Mouse (Mus musculus) embryo, embryonic 11.5 days (tissue): ENCODE results near the gene Gm42715.
A peak's percentile ranks its signal among the peaks of the same experiment; 100 is the strongest.

Experiments used
- DNase-seq: peaks from one replicate; pipeline ENCODE4 v3.0.0-alpha.2; 2012; ENCODE audit warnings: low read depth, low spot score

Gm42715 gene

DNA sequence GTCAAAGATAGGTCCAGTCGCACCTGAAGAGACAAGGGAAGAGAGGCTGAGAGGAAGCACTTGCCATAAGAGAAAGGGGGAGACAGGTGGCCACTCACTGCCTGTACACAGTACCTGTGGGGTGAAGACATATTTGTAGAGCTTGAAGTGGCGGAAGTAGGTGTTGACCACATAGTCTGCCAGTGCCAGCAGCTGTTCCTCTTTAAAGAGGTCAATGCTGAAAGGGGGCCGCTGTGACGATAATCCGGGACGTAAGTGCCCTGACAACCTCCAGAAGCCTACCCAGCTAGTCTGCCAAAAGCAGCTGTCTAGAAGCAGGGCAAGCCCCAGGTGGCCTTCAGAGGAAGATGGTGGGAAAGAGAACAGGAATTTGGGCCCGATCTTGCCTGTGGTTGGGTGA lies 65.6 kb downstream of the Gm42715 start:
- DNase-seq = no peak

DNA sequence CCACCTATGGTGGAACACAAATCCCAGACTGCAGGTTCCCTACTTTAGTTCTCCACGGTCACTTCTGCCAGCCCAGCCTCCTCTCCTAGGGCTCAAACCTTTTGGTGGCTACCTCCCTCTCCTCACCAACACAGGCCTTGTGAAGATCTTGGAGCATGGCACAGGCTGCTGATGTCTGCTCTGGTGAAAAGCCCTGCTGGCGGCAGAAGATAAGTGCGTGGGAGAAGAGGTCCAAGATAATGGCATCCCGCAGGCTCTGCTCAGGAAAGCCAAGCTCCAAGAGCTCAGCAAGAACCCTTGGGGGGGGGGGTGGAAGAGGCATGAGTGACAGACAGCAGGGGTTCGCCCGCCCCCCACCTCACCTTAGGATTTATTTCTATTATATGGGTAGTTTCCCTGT lies 66.8 kb downstream of the Gm42715 start:
- DNase-seq = no peak

DNA sequence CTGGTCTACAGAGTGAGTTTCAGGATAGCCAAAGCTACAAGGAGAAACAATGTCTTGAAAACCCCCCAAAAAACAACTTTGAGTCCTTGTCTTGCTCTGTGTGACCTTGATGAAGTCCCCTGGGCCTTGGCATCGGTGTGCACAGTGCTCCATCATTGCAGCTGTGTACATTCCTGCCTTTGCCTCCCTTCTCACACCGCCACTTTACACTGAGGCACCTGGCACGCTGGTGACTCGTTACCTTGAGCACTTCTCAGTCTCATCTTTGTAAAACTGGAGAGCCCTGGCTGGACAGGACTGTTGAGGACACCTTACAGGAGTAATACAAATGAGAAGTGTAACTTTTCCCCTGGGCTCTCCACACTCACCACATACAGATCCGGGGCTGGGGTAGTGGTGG lies 67.8 kb downstream of the Gm42715 start:
- DNase-seq = no peak

DNA sequence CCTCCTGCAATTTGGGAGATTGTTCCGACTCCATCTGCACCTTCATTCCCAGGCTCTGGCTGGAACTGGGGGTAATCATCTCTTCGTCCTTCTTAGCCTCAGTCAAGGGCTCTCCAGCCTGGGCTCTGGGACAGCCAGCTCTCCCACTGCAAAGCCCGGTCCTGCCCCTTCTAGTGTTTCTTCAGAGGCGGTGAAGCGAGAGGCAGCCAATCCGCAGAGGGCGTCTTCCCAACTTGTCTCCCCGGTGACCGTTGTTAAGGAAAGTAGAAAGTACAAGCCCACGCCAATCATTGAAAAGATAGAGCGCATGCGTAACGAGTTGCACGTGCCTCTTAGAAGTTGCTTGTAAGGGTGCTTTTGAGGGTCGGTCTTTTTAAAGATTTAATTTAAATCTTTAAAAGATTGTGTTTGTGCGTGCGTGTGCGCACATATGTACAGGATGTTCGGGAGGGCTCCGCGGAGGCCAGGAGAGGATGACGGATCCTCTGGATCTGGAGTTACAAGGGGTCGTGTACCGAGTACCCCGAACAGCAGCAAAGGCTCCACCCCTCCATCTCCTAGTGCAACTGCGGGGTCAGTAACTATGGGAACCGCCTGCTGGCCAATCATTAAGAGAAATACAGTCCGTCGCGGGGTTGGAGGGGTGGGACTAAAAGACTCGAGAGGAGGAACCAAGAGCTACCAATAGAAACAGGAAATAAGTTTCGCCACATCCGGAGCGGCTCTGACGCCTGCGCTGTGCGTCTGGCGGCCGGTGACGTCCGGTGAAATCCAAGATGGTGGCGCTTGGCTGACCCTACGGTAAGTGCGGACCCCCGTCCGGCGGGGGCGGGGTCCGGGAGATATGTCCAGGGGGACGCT lies 68.9 kb downstream of the Gm42715 start, which contains the start of the genes Ccdc189 and Rnf40:
Gene Ccdc189, minus strand, starts transcription at position 585 of the 861 bp plus-strand sequence.
Gene Rnf40, plus strand, starts transcription at position 757 of the 861 bp plus-strand sequence.
- DNase-seq = peak; percentile 94

DNA sequence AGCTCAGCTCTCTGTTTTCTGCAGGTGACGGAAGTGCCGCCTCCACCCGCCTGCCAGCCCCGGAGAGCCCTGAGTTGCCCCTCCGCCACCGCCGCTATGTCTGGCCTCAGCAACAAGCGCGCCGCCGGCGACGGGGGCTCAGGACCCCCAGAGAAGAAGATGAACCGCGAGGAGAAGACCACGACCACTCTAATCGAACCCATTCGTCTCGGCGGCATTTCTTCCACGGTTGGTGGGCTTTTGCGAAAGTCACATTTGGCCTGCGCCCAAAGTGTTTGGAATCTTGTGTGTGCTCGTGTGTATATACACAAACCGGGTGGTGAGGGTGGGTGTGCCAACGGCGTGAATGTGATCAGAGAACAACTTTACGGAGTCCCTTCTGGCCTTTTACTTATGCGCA lies 69.5 kb downstream of the Gm42715 start:
- no peak for DNase-seq

DNA sequence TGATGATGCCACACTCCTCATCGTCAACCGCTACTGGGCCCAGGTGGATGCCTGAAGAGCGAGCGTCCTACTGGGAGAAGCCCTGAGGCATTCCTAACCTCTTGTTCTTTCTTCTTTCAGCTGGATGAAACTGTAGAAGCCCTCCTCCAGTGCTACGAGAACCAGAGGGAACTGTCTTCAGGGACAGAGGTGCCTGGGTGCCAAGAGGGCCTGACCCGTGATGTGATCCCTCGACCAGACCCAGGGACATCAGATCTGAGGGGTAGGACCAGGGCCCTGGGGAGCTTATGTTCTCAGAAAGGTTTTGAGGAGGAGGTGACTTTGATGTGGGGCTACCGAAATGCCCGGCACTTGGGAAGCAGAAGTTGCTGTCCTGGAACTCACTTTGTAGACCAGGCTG lies 70.3 kb downstream of the Gm42715 start:
- no peak for DNase-seq

DNA sequence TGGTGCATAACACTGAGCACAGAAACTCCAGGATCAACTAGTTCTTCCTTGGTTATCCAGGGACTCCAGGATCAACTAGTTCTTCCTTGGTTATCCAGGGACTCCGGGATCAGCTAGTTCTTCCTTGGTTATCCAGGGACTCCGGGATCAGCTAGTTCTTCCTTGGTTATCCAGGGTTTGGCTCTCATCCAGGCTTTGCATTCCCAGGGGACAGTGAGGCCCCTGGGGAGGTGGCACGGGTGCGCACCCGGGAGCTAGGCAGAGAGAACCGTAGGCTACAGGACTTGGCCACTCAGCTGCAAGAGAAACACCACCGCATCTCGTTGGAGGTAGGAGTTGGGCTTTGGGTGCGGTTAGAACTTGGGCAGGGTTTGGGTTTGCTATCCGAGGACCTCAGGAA lies 71.7 kb downstream of the Gm42715 start:
- DNase-seq = no peak

DNA sequence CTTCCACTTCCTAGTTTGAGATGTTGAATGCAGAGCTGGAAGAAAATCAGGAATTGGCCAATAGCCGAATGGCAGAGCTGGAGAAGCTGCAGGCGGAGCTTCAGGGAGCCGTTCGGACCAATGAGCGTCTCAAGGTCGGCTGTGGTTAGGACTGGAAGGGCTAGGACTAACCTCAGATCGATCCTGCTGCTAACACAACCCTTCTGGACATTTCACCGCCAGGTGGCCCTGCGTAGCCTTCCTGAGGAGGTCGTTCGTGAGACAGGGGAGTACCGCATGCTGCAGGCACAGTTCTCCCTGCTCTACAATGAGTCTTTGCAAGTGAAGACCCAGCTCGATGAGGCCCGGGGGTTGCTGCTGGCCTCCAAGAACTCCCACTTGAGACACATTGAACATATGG lies 73.2 kb downstream of the Gm42715 start:
- no peak for DNase-seq

DNA sequence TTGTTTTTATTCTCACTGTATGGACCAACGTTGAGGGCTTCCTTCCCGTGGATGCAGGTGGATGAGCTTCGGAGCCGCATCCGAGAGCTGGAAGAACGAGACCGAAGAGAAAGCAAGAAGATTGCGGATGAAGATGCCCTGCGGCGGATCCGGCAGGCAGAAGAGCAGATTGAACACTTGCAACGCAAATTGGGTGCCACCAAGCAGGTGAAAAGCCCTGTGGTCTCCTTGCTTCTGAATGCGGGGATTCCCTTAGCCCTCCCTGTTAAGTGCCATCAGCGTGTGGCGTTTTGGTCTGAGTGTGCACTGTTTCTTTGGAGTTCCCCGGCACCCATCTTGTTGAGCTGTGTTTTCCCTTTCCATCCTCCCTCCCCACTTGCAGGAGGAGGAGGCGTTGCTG lies 77.4 kb downstream of the Gm42715 start:
- no peak for DNase-seq

DNA sequence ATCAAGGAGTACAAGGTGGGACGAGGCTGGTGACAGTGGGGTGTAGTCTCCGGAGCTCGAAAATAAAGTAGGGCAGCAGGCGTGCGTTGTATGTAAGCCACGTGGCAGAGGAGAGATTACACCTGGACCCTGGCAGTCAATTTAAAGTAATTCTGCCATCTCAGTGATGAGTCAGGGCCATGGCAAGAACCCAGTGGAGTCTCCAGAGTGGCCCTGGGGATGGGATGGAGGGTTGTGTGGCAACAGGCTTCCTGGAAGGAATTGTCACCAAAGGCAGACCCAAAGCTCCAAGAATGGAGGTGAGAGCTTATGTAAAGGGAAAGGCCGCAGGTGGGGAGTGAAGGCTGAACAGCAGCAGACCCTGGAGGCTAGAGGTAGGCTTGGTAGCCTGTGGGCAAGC lies 81.2 kb downstream of the Gm42715 start:
- DNase-seq = no peak

DNA sequence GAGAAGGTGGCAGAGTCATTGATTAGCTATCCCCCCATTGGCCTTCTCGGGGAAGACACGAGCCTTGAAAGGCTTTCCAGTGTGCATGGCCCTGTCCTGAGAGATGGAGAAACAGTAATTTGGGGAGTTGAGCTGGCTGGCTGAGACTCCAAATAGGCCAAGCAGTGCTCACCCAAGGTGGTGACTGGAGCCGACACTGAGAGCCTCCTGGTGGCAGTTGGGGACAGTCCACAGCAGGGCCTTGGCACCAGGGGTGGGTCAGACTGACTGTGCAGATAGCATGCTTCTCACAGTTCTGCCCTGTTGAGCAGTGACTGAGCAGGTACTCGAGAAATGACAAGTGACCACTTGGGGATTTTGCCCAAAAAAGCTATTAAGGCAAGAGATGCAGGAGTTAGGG lies 82.4 kb downstream of the Gm42715 start:
- no peak for DNase-seq

DNA sequence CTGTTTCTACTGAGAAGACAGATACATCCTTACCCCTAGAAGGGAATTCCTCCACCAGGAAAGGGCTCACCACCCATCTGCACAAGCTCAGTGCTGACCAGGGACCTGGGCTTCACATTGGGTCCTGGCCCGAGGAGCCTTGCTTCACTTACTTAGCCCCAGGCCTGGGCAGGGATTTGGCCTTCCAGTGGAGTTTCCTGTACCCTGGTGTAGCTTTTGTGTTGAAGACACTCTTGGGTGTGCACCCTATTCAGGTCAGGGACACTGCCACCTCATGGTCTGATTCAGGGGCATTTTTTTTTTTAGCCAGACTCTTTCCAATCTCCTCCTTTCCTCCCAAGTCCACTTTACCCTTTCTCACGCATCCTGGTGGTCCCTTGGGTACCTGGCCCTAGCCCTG lies 83.5 kb downstream of the Gm42715 start:
- DNase-seq = no peak

DNA sequence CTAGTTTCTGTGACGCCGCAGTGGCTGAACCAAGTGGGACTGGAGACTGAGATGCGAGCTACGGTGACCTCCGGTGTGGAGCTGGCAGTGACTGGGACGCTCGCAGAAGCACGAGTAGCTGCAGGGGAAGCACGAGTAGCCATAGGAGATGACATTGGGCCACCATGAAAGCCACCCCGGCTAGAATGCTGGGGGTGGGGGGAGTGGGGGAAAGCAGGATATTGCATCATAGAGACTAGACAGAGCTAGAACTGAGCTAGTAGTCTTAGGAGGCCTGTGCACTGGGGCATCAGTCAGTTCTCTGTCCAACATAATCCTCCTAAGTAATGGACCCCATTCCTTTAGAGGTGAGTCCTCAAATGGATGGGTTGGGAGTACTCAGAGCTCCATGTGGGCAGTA lies 84.9 kb downstream of the Gm42715 start:
- DNase-seq = no peak

DNA sequence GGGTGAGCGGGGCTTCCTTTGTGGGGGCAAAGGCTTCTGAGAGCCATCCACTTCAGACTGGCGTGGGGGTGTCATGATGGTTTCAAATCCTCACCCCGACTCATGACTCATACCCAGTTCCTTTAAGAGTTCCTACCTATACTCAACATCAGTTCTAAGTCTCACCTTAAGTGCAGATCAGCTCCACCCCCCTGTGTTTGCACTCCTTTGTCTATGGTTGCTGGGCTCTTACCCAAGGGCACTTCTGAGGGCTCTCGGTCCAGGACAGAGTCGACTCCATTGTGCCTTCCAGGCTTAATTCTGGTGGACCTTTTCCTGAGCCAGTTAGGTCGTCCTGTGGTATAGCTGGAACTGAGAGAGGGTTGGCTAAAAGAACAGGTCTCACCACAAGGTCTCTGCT lies 87.8 kb downstream of the Gm42715 start:
- DNase-seq = no peak

DNA sequence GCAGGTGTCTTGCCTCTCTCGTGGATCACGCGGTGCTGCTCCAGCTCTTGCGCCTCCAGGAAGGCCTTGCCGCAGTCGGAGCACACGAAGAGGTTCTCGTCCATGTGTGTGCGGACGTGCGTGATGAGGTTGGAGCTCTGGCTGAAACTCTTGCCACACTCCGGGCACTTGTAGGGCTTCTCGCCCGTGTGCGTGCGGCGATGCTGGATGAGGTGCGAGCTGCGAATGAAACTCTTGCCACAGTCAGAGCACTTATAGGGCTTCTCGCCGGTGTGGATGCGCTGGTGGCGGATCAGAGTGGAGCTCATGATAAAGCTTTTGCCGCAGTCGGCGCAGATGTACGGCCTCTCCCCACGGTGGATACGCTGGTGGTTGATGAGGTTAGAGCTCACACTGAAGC lies 91.6 kb downstream of the Gm42715 start:
- no peak for DNase-seq

DNA sequence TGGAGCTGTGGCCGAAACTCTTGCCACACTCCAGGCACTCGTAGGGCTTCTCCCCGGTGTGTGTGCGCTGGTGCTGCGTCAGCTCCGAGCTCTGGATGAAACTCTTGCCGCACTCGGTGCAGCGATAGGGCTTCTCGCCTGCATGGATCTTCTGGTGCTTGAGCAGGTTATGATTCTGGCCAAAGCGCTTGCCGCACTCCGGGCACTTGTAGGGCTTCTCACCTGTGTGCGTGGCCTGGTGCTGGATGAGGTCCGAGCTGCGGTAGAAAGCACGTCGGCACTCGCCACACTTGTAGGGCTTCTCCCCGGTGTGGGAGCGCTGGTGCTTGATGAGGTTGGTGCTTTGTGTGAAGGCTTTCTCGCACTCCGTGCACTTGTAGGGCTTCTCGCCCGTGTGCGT lies 92.2 kb downstream of the Gm42715 start:
- DNase-seq = no peak

DNA sequence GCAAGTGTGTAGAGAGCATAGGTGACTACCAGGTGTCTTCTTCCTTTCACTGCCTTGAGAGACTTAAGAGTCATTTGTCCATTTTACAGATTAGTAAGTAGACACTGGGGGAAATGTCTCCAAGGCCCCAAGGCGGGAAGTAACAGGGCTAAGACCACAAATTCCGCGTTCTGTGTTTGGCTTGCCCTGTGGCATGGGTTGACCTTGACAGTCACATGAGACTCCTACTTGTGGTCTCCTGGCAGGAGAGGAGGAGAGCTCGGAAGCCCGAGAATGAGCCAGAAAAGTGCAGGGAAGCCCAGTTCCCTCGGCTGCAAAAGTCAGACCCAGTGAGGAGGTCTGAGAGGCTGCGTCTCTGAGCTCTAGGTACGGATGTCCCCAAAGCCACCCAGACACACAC lies 94.1 kb downstream of the Gm42715 start:
- DNase-seq = no peak

DNA sequence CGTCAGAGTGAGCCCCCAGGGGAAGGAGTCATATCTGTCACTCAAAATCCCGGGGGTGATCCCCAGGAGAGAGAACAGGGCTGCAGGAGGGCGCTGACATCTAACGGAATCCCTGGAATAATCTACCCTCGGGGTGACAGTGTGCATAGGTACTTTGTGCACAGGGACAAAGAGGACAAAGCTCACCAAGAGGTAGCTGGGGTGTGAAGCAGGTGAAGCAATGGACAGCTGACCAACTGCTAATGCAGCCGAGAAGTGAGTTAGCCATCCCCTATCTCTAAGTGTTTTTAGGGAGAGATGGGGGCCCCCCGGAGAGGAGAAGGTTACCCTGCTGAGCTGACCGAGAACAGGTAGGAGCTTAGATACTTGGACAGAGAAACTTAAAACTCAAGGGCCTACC lies 94.7 kb downstream of the Gm42715 start:
- DNase-seq = no peak

DNA sequence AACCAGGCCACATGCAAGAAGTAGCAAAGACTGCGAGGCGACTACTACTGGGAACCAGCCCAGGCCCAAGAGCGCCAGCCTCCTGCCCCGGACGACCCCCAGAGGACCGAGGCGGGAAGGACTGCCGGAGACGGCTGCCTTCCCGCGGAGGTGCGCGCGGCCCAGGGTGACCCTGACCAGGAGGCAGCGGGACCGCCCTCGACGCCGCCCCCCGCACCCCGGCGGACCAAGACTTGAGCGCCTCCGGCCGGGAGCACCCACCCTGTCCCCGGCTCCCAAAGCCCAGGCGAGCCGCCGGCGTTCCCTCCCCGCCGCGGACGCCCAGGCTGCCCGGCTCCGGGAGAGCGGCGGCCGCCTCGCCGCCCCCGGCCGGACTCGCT lies 95.1 kb downstream of the Gm42715 start:
- DNase-seq = peak; percentile 30

DNA sequence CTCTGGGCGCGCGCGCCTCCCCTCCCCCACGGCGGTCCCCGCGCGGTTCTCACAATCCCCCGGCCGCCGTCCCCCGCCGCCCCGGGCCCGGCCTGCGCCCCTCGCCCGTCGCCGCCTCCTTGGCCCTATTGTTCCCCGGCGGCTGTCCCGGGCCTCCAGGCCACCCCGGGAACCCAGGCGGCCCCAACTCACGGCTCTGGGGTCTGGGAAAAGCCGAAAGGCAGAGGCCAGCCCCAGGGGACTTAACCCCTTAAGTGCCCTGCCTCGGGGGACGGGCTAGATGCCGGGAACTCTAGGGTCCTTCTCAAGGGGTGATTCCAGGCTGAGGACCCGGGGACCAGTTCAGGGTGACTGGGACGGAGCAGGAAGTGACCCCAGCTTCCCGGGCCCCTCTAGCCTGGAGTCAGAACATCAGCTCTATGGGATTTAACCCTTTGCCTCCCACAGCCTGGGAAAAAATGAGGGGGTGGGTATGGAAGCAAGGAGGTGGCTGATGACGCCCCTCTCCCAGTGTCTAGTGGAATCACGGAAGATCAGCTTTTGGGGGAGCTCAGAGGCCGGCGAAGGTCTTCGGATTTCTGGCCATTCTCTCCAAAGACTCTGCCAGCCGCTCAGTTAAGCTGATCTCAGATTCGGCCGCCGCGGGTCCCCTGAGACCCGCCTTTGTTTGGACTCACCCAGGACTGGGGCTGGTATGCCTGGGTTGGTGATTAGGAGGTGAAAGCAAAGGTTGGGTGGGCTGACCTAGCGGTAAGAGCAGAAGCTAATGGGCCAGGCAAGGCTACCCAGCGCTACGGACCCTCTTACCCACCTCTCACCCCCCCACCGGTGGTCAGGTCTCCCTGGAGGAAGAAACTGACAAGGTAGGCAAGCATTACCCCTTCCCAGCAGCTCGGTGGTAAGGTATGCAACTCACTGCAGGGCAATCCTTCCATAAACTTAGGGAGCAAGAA lies 95.8 kb downstream of the Gm42715 start, which contains the start of gene Zfp629:
Gene Zfp629, minus strand, starts transcription at position 907 of the 953 bp plus-strand sequence.
- peak; percentile 85 for DNase-seq

DNA sequence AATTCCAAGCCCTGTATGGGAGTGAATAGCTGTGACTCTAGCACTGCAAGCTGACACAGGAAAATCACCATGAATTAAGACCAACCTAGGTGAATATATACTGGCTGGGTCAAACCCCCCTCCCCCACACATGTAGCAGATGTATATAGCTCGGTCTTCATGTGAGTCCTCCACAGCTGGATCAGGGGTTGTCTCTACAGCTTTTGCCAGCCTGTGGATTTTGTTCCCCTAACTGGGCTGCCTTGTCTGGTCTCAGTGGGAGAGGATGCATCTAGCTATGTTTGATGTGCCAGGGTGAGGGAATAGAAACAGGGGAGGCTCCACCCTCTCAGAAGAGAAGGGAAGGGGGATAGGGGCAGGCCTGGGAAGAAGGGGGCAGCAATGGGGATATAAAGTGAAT lies 97.0 kb downstream of the Gm42715 start:
- no peak for DNase-seq
